Mouse (Mus musculus) spleen, adult 2 months (tissue): ENCODE measurements around the gene Mbtps2.

Experiments
- CTCF ChIP-seq: fragments of 200-500 bp; IDR thresholded peaks from 2 replicates; pipeline ENCODE4 v1.5.1; 2011; ENCODE audit warnings: mild to moderate bottlenecking, inconsistent platforms; ENCODE audit not compliant: insufficient read depth, insufficient read length, insufficient replicate concordance; ENCODE audit errors: extremely low read depth
- POLR2A ChIP-seq: fragments of 200-500 bp; IDR thresholded peaks from 2 replicates; pipeline ENCODE4 v1.6.1; 2011; ENCODE audit warnings: low read depth, low read length, inconsistent platforms

GRCm38 (mm10) chrX:157595927-157596326 is 2.6 kb downstream of the Mbtps2 start:
- no peak for TF ChIP-seq POLR2A
- no peak for TF ChIP-seq CTCF
